Mouse (Mus musculus) kidney, embryonic 16.5 days (tissue): Measurements from ENCODE around the gene Prrt1. TPM values are rescaled to one million over a fixed set of nuclear protein-coding genes. Genes with fewer than 3 reads are reported as not detected.
A peak's percentile ranks its signal among the peaks of the same experiment; 100 is the strongest.

ENCODE experiments used
- ATAC-seq: fragments of 200-750 bp; cut with Nextera tagmentation; 2 replicates; pipeline ENCODE4 v1.8.0; 2017; ENCODE audit warnings: moderate TSS enrichment; ENCODE audit not compliant: low FRiP score, low TSS enrichment
- H3K27ac ChIP-seq: fragments of 300-500 bp; sonication (generic); 2 replicates; pipeline ENCODE4 v1.5.1; 2014; ENCODE audit warnings: low read length
- H3K27me3 ChIP-seq: fragments of 300-500 bp; sonication (generic); 2 replicates; pipeline ENCODE4 v1.6.1; 2014; ENCODE audit warnings: low read length, control low read depth, mixed read lengths; ENCODE audit not compliant: insufficient read depth
- H3K36me3 ChIP-seq: fragments of 300-500 bp; sonication (generic); 2 replicates; pipeline ENCODE4 v1.6.1; 2014; ENCODE audit warnings: low read length, control low read depth, mixed read lengths; ENCODE audit not compliant: insufficient read depth
- H3K4me1 ChIP-seq: fragments of 300-500 bp; sonication (generic); 2 replicates; pipeline ENCODE4 v1.6.1; 2014; ENCODE audit warnings: low read length, control low read depth, mixed read lengths; ENCODE audit not compliant: insufficient read depth
- H3K4me2 ChIP-seq: fragments of 300-500 bp; sonication (generic); replicated peaks from 2 replicates; pipeline ENCODE4 v1.6.1; 2014; ENCODE audit warnings: low read depth, low read length
- H3K4me3 ChIP-seq: fragments of 300-500 bp; sonication (generic); 2 replicates; pipeline ENCODE4 v1.5.1; 2014; ENCODE audit warnings: mild to moderate bottlenecking, low read length
- H3K9ac ChIP-seq: fragments of 300-500 bp; sonication (generic); replicated peaks from 2 replicates; pipeline ENCODE4 v1.6.1; 2014; ENCODE audit warnings: low read length
- H3K9me3 ChIP-seq: fragments of 300-500 bp; sonication (generic); 2 replicates; pipeline ENCODE4 v1.6.1; 2016; ENCODE audit warnings: low read length, control low read depth
- WGBS: fragments of 180-500 bp; shearing (Covaris S2); extraction: QIAGEN DNeasy Blood & Tissue Kit; methylation state at CpG from one replicate; pipeline ENCODE4 v1.1.7; 2014; 5-methylcytosine and 5-hydroxymethylcytosine counted together
- polyA plus RNA-seq: library from polyadenylated mRNA; unstranded; fragments of >200 nt; fragmentation: Nextera tagmentation; extraction: Ambion mirVana; gene quantifications from 2 replicates; pipeline ENCODE4 v1.2.1, GENCODE M21; 2015

Prrt1 gene
- polyA plus RNA-seq, 1 experiment from 2014 or later, result 0.29 TPM

DNA sequence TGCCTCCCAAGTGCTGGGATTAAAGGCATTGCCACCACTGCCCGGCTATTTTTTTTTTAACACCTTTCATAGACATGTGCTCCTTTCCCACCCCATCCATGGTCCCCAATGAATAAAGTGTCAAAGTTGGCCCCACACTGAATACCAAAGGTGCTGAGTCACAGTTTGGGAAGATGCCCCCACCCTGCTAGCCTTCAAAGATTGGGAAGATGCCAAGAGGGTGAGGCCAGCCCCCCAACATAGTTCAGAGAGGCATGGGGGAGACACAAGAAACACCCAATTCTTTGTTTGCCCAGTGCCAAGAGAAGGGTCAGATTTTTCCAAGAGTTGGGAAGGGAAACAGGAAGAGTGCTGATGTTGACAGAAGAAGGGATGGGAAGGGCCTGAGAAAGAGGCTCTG, 33.1 kb downstream of the Prrt1 start:
- H3K4me2 ChIP-seq, result no peak overlapping the region
- no peak overlapping the region for H3K9ac ChIP-seq
- no peaks in the 10 kb centered on the region for H3K36me3 ChIP-seq
- H3K27ac ChIP-seq, result no peak overlapping the region
- 90% methylated on average over 1 of the region's 1 CpGs for WGBS
- peaks cover 24% of the 10 kb centered on the region for H3K27me3 ChIP-seq
- no peak for ATAC-seq
- H3K4me3 ChIP-seq, result no peak overlapping the region
- peaks cover 14% of the 10 kb centered on the region for H3K4me1 ChIP-seq
- H3K9me3 ChIP-seq, result no peaks in the 10 kb centered on the region

- Histone ChIP-seq H3K9me3 (no peaks in the 10 kb centered on the region), H3K9ac (no peak overlapping the region), H3K4me2 (no peak overlapping the region), H3K27me3 (peaks cover 24% of the 10 kb centered on the region), H3K4me1 (peaks cover 14% of the 10 kb centered on the region), H3K27ac (no peak overlapping the region), H3K4me3 (no peak overlapping the region), H3K36me3 (no peaks in the 10 kb centered on the region)
- 84% methylated on average over 8 of the region's 8 CpGs for WGBS
- ATAC-seq, result no peak
Measured at GRCm38 (mm10) chr17:34662978-34663377, 33.6 kb downstream of the Prrt1 start.

DNA sequence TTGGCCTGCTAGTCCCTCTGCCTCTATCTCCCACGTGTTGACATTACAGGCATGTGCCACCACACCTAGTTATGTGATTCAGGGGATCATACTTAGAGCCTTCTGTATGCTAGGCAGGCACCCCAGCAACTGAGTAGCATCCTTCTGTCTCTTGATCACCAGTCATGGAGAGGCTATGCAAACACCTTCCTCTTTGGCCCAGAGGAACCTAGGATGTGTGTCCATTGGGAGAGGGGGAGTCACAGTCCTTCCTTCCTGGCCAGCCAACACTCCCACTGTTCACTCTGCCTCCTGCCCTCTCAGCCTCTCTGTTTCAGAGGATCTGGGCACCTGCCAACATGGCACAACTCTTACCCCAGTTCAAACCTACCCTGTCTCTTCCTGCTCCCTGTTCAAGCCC, 34.2 kb downstream of the Prrt1 start:
- no peaks in the 10 kb centered on the region for H3K9me3 ChIP-seq
- 58% methylated on average over 1 of the region's 1 CpGs for WGBS
- ATAC-seq, result no peak
- no peak overlapping the region for H3K4me3 ChIP-seq
- peaks cover 24% of the 10 kb centered on the region for H3K27me3 ChIP-seq
- H3K9ac ChIP-seq, result no peak overlapping the region
- no peak overlapping the region for H3K4me2 ChIP-seq
- no peaks in the 10 kb centered on the region for H3K36me3 ChIP-seq
- peaks cover 14% of the 10 kb centered on the region for H3K4me1 ChIP-seq
- H3K27ac ChIP-seq, result no peak overlapping the region

- H3K4me2 ChIP-seq, result no peak overlapping the region
- H3K9me3 ChIP-seq, result no peaks in the 10 kb centered on the region
- no peak overlapping the region for H3K4me3 ChIP-seq
- H3K27ac ChIP-seq, result no peak overlapping the region
- 70% methylated on average over 7 of the region's 7 CpGs for WGBS
- ATAC-seq, result no peak
- peaks cover 23% of the 10 kb centered on the region for H3K27me3 ChIP-seq
- H3K9ac ChIP-seq, result no peak overlapping the region
- no peaks in the 10 kb centered on the region for H3K36me3 ChIP-seq
- H3K4me1 ChIP-seq, result peaks cover 14% of the 10 kb centered on the region
Measured at GRCm38 (mm10) chr17:34664472-34664871, 35.1 kb downstream of the Prrt1 start.

DNA sequence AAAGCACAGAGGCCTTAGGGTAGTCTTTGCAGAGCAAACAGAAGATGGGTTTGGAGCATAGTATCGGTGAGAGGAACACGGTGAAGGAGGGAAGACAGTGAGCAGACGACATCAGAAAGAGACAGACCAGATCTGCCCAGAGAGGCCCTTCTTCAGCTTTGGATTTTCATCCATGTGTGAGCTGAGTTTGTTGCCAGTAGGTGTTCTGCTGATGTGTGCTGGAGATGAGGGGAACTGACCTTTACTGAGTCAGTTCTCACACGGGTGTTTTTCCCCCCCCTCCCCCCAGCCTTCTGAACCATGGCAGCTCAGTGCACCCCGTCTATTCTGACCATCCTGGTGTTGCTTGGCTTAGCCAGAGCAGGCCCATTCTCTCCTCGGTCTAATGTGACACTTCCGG, 40.9 kb downstream of the Prrt1 start, which contains the start of gene Tnxb:
Gene Tnxb (plus strand): TSS at position 301 of the 400 bp plus-strand sequence.
- H3K27ac ChIP-seq, result no peak within 1 kb of the TSS
- 0 out of 2 replicates have a peak within 1 kb of the TSS, but pooled peaks have one; percentile 17 for H3K9ac ChIP-seq
- 61% methylated on average over 7 of the region's 7 CpGs for WGBS
- H3K27me3 ChIP-seq, result peaks cover 56% of the 10 kb centered on the region
- H3K4me1 ChIP-seq, result peaks cover 13% of the 10 kb centered on the region
- H3K4me2 ChIP-seq, result peak within 1 kb of the TSS; percentile 66
- H3K9me3 ChIP-seq, result no peaks in the 10 kb centered on the region
- H3K4me3 ChIP-seq, result peak within 1 kb of the TSS; percentile 38
- no peak for ATAC-seq
- H3K36me3 ChIP-seq, result no peaks in the 10 kb centered on the region

DNA sequence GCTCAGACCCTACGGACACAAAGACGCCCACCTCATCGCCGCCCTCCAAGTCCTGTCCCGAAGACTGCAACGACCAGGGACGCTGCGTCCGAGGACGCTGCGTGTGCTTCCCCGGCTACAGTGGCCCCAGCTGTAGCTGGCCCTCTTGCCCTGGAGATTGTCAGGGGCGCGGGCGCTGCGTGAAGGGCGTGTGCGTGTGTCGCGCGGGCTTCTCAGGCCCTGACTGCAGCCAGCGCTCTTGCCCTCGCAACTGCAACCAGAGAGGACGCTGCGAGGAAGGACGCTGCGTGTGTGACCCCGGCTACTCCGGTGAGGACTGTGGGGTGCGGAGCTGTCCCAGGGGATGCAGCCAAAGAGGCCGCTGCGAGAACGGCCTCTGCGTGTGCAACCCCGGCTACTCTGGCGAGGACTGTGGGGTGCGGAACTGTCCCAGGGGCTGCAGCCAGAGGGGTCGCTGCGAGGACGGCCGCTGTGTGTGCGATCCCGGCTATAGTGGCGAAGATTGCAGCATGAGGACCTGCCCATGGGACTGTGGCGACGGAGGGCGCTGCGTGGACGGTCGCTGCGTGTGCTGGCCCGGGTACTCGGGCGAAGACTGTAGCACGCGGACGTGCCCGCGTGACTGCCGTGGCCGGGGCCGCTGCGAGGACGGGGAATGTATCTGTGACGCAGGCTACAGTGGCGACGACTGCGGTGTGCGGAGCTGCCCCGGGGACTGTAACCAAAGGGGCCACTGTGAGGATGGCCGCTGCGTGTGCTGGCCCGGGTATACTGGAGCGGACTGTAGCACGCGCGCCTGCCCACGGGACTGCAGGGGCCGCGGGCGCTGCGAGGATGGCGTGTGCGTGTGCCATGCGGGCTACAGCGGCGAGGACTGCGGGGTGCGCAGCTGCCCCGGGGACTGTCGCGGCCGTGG, 42.1 kb downstream of the Prrt1 start:
- H3K9me3 ChIP-seq, result no peaks in the 10 kb centered on the region
- H3K4me3 ChIP-seq, result peak overlapping the region; percentile 38
- H3K36me3 ChIP-seq, result no peaks in the 10 kb centered on the region
- 10% methylated on average over 85 of the region's 93 CpGs for WGBS
- H3K27me3 ChIP-seq, result peaks cover 59% of the 10 kb centered on the region
- no peak overlapping the region for H3K27ac ChIP-seq
- peaks cover 13% of the 10 kb centered on the region for H3K4me1 ChIP-seq
- ATAC-seq, result peak; percentile 44
- peak overlapping the region; percentile 66 for H3K4me2 ChIP-seq
- peak overlapping the region; percentile 17 for H3K9ac ChIP-seq

DNA sequence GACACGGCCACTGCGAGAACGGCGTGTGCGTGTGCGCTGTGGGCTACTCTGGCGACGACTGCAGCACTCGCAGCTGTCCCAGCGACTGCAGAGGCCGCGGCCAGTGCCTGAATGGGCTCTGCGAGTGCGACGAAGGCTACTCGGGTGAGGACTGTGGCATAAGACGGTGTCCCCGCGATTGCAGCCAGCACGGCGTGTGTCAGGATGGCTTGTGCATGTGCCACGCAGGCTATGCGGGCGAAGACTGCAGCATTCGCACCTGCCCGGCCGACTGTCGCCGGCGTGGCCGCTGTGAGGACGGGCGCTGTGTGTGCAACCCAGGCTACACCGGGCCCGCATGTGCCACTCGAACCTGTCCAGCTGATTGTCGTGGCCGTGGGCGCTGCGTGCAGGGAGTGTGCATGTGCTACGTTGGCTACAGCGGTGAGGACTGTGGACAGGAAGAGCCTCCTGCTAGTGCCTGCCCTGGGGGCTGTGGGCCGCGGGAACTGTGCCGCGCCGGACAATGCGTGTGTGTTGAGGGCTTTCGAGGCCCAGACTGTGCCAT, 43.0 kb downstream of the Prrt1 start:
- H3K4me2 ChIP-seq, result peak overlapping the region; percentile 66
- no peaks in the 10 kb centered on the region for H3K36me3 ChIP-seq
- WGBS, result 30% methylated on average over 49 of the region's 49 CpGs
- H3K9ac ChIP-seq, result peak overlapping the region; percentile 3
- H3K4me3 ChIP-seq, result peak overlapping the region; percentile 38
- H3K27ac ChIP-seq, result no peak overlapping the region
- ATAC-seq, result peak; percentile 17; the same call in 1 of the 2 replicates
- peaks cover 13% of the 10 kb centered on the region for H3K4me1 ChIP-seq
- H3K27me3 ChIP-seq, result peaks cover 61% of the 10 kb centered on the region
- H3K9me3 ChIP-seq, result no peaks in the 10 kb centered on the region

DNA sequence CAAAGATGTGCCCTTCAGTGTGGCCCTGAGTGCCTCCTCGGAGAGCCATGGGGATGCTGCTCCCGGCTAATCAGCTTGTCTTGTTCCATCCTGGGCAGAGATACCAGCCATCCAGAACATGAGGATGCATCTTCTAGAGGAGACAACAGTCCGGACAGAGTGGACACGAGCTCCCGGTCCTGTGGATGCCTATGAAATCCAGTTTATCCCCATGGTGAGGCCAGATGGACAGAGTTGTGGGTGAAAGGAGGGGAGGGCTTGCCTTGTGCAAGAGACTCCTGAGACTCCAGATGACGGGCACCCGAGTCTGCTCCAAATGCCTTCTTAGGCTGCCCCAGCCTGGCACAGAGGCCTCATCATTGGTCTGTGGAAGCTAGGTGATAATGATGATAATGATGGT, 43.8 kb downstream of the Prrt1 start:
- no peak overlapping the region for H3K4me2 ChIP-seq
- no peaks in the 10 kb centered on the region for H3K9me3 ChIP-seq
- H3K4me1 ChIP-seq, result peaks cover 13% of the 10 kb centered on the region
- no peak overlapping the region for H3K27ac ChIP-seq
- no peak for ATAC-seq
- peaks cover 61% of the 10 kb centered on the region for H3K27me3 ChIP-seq
- 89% methylated on average over 7 of the region's 7 CpGs for WGBS
- H3K36me3 ChIP-seq, result no peaks in the 10 kb centered on the region
- H3K9ac ChIP-seq, result no peak overlapping the region
- H3K4me3 ChIP-seq, result no peak overlapping the region

DNA sequence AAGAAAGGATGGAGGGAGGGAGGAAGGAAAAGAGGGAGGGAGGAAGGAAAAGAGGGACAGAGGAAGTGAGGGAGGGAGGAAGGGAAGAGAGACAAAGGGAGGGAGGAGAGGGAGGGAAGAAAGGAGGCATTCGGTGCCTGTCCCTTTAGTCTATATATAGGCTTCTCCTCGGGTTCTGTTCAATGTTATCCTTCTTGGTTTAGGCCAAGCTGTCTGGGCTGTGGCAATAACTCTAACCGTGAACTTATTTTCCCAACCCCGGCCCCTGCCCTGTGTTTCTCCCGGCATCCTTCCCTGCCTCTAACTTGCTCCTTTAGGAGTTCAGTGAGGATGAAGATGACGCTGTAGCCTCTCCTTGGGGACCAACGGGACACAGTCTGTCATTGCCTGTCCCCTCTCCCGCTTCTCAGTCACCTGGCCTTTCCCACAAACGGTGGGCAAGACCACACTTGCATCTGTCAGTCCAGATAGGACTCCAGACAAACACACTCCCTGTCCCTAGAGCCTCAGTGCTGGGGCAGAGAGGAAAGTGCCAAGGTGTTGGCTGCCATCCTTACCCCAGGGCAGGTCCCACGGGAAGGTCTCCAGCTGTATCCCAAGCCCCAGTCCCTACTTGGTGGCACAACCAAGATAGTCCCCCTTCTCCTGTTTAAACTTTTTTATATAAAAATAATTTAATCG, 45.3 kb downstream of the Prrt1 start:
- WGBS, result 53% methylated on average over 11 of the region's 11 CpGs
- no peak for ATAC-seq
- Histone ChIP-seq H3K27me3 (peaks cover 62% of the 10 kb centered on the region), H3K9ac (no peak overlapping the region), H3K4me3 (no peak overlapping the region), H3K36me3 (no peaks in the 10 kb centered on the region), H3K4me1 (peaks cover 13% of the 10 kb centered on the region), H3K27ac (no peak overlapping the region), H3K4me2 (no peak overlapping the region), H3K9me3 (no peaks in the 10 kb centered on the region)
